Mouse (Mus musculus): ENCODE results near the gene AI182371. TPM values are rescaled to one million over a fixed set of nuclear protein-coding genes. Genes with fewer than 3 reads are reported as not detected.

AI182371 gene
- polyA plus RNA-seq, 1 experiment: 0.71 TPM

DNA sequence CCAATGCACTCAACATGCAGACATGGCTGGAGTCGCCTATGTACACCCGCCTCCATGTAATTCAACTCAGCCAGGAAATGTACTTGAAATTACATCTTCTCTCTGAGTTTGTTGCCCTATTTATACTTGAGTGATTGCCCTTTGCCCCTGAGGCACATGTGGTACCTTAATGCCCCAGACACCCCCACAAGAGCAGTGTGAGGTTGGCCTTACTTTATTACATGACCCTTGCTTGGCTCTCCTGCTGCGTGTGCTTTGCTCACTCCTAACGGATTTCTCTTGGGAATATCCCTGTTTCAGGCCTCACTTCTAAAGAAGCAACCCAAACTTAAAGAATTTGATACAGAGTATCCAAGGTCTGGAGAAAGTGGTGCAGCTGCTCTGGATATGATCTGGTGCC, 31.1 kb downstream of the AI182371 start:
- TF ChIP-seq CTCF (IDR thresholded peaks at IDR 0.05; ENCODE audit: borderline replicate concordance, extremely low read depth, insufficient read depth, insufficient read length) (no peak), POLR2A (IDR thresholded peaks at IDR 0.05; ENCODE audit: borderline replicate concordance, extremely low read depth, insufficient read depth, insufficient read length, poor library complexity, severe bottlenecking) (no peak)
- DNase-seq (ENCODE audit: low read depth): no peak

DNA sequence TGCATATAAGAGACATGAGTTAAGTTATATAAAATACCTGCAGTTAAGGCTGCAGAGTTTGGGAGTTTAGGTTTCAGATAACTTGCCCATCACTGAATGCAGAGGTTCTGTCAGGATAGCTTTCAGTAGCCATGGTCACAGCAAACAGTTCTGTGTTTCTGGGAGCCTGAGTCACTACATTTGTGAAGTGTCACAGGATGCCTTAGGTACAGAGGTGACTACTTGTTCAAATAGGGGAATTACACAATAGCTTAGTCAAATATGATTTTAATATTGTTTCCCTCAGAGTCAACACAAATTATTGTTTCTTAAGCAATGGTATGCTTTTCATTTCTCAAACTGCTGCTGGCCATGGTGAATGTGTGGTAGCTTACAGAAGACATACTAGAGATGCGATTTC, 32.2 kb downstream of the AI182371 start:
- TF ChIP-seq POLR2A (IDR thresholded peaks at IDR 0.05; ENCODE audit: borderline replicate concordance, extremely low read depth, insufficient read depth, insufficient read length, poor library complexity, severe bottlenecking) (no peak), CTCF (IDR thresholded peaks at IDR 0.05; ENCODE audit: borderline replicate concordance, extremely low read depth, insufficient read depth, insufficient read length) (no peak)
- no peak for DNase-seq (ENCODE audit: low read depth)

DNA sequence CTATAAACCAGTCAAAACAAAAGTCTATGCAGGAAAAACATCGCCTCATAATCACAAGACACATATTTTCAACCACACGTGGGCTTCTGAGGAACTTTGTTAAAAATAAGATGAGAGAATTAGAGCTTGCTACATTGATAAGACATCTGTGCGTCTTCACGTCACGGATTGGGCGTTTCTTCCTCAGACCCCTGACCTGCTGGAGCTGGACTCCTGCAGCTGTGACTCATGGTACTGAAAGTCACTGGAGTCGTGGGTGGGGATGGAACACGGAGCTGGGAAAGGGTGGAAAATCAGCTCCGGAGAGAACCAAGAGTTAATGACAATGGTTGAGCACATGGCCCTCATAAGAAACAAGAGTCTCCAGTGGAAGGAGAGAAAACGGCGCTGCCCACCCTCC, 34.2 kb downstream of the AI182371 start:
- TF ChIP-seq POLR2A (IDR thresholded peaks at IDR 0.05; ENCODE audit: borderline replicate concordance, extremely low read depth, insufficient read depth, insufficient read length, poor library complexity, severe bottlenecking) (no peak), CTCF (IDR thresholded peaks at IDR 0.05; ENCODE audit: borderline replicate concordance, extremely low read depth, insufficient read depth, insufficient read length) (no peak)
- DNase-seq (ENCODE audit: low read depth): no peak

DNA sequence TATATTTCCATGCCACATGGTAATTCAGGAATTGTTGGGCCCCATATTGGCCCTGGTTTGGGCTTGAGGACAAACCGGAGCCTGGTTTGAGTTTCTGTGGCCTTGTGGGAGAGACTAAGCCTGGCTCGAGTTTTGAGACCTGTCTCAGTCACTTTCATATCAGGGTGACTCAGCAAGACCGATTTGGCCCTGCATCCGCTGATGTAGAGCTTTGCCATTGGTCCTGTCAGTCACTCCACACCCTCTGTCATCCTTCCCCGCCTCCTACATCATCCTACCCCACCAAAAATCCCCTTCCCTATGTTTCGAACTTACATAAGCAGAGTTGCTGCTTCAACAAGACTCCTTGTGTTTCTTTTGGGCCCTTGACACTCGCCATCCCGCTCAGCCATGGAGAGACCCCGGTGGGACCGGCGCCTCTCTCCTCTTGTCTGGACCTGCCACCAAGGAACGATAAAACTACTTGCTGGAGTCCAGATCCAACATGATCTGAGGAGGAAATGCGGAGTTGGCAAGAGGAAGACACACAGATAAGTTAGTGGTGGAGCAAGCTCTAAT, 34.7 kb downstream of the AI182371 start:
- DNase-seq (ENCODE audit: low read depth): no peak
- TF ChIP-seq POLR2A (IDR thresholded peaks at IDR 0.05; ENCODE audit: borderline replicate concordance, extremely low read depth, insufficient read depth, insufficient read length, poor library complexity, severe bottlenecking) (no peak), CTCF (IDR thresholded peaks at IDR 0.05; ENCODE audit: borderline replicate concordance, extremely low read depth, insufficient read depth, insufficient read length) (no peak)

DNA sequence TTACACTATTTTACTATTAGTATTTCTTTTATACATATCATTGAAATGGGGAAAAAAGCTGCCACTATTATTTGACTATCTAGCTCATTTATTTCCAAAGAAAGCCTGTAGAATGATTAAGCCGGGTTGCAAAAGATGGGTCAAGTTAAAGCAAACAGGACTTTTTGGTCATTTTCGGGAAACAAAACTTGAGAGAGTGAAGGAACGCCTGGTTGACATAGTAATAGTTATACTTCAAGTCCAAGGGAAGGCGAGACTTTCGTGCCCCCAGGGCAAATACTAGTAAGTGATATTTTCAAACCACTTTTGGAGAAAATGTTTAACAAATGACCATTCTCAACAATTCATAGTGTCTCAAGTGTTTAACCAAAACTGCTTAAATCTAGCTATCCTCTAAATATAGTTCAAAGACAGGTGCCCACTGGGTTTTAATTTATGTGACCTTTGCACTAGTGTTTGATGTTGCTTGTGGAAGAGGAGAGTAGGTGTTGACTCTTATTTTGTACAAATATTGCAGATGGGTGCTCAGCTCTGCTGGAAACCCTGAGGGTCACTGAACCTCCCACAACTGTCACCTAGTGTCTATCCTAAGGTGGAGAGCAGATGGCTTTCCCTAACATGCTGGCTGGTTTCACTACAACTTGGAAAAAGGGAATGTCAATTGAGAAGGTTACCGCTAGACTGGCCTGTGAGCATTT, 37.9 kb downstream of the AI182371 start:
- no peak for DNase-seq (ENCODE audit: low read depth)
- TF ChIP-seq POLR2A (IDR thresholded peaks at IDR 0.05; ENCODE audit: borderline replicate concordance, extremely low read depth, insufficient read depth, insufficient read length, poor library complexity, severe bottlenecking): no peak

GRCm38 (mm10) chr2:35061338-35061737, 40.0 kb downstream of the AI182371 start, which contains the start of gene Hc:
Hc (minus strand) TSS chr2:35061438.
- DNase-seq (ENCODE audit: low read depth): no peak
- TF ChIP-seq POLR2A (IDR thresholded peaks at IDR 0.05; ENCODE audit: borderline replicate concordance, extremely low read depth, insufficient read depth, insufficient read length, poor library complexity, severe bottlenecking) (no peak), CTCF (IDR thresholded peaks at IDR 0.05; ENCODE audit: borderline replicate concordance, extremely low read depth, insufficient read depth, insufficient read length) (no peak)

- no peak for TF ChIP-seq POLR2A (IDR thresholded peaks at IDR 0.05; ENCODE audit: borderline replicate concordance, extremely low read depth, insufficient read depth, insufficient read length, poor library complexity, severe bottlenecking)
- DNase-seq (ENCODE audit: low read depth): no peak
These were observed 40.4 kb downstream of the AI182371 start for GRCm38 (mm10) chr2:35060897-35061296.

DNA sequence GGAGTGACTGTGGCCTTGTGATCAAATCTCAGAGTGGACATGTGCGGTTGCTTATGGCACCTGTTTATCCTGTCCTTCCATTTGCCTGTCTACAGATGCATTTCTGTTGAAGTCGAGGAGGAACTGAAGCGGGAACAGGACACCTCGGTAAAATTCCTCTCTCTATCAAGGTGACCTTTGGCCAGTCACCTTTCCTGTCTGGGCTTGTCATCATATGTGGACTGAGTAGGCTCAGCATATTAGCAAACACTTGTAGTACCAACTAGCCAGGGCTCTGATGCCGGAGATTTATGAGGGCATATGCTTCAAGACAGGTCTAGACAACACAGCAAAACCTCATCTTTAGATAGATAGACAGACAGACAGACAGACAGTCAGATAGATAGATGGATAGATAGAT, 41.1 kb downstream of the AI182371 start:
- TF ChIP-seq CTCF (IDR thresholded peaks at IDR 0.05; ENCODE audit: borderline replicate concordance, extremely low read depth, insufficient read depth, insufficient read length): no peak
- TF ChIP-seq POLR2A (IDR thresholded peaks at IDR 0.05; ENCODE audit: borderline replicate concordance, extremely low read depth, insufficient read depth, insufficient read length, poor library complexity, severe bottlenecking): no peak
- no peak for DNase-seq (ENCODE audit: low read depth)

DNA sequence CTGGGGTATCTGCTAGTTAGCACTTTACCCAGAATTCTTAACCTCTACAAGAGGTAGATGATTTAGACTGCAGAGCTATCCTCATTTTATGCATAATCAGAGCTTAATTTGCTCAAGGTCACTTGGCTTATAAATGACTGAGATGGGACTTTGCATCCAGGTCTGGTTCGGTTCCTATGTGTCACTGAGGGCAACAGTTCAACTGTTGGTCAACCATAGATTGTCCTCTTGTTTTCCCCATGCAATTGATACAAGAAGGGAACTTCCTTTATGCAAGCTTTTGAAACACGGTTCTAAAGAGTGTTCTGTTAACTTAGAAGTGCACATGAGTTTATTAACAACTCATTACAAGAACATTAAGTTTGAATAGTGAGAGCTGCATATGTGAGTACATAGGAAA, 43.0 kb downstream of the AI182371 start:
- TF ChIP-seq POLR2A (IDR thresholded peaks at IDR 0.05; ENCODE audit: borderline replicate concordance, extremely low read depth, insufficient read depth, insufficient read length, poor library complexity, severe bottlenecking) (no peak), CTCF (IDR thresholded peaks at IDR 0.05; ENCODE audit: borderline replicate concordance, extremely low read depth, insufficient read depth, insufficient read length) (no peak)
- no peak for DNase-seq (ENCODE audit: low read depth)

DNA sequence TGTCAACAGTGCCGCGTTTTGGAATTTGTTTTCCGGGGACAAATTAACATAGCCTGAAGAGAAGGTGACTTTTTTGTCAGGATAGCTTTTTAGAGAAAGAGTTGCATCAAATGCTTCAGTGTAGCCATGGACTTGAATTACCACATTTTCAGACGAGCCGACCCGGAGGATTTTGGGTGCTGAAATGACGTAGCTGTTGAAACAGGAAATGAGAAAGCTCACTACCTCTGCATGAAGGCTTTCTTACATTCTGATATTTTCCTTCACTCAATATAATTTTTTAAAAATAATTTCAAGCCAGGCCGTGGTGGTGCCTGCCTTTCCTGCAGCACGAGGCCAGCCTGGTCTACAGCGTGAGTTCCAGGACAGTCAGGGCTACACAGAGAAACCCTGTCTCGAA, 44.1 kb downstream of the AI182371 start:
- no peak for DNase-seq (ENCODE audit: low read depth)
- TF ChIP-seq POLR2A (IDR thresholded peaks at IDR 0.05; ENCODE audit: borderline replicate concordance, extremely low read depth, insufficient read depth, insufficient read length, poor library complexity, severe bottlenecking): no peak
- no peak for TF ChIP-seq CTCF (IDR thresholded peaks at IDR 0.05; ENCODE audit: borderline replicate concordance, extremely low read depth, insufficient read depth, insufficient read length)

- TF ChIP-seq POLR2A (IDR thresholded peaks at IDR 0.05; ENCODE audit: borderline replicate concordance, extremely low read depth, insufficient read depth, insufficient read length, poor library complexity, severe bottlenecking) (no peak), CTCF (IDR thresholded peaks at IDR 0.05; ENCODE audit: borderline replicate concordance, extremely low read depth, insufficient read depth, insufficient read length) (peak; percentile 56; the same call in 1 of the 2 replicates)
- peak; percentile 11 for DNase-seq (ENCODE audit: low read depth)
These were observed 52.5 kb downstream of the AI182371 start for GRCm38 (mm10) chr2:35048851-35049250.

GRCm38 (mm10) chr2:35044956-35045355, 56.4 kb downstream of the AI182371 start:
- DNase-seq (ENCODE audit: low read depth): peak; percentile 32
- TF ChIP-seq POLR2A (IDR thresholded peaks at IDR 0.05; ENCODE audit: borderline replicate concordance, extremely low read depth, insufficient read depth, insufficient read length, poor library complexity, severe bottlenecking): no peak
- TF ChIP-seq CTCF (IDR thresholded peaks at IDR 0.05; ENCODE audit: borderline replicate concordance, extremely low read depth, insufficient read depth, insufficient read length): peak; percentile 57; the same call in 1 of the 2 replicates

Measured in brain, embryonic 14.5 days (tissue).